Mouse (Mus musculus): ENCODE data around the gene Grin3b. TPM values are rescaled to one million over a fixed set of nuclear protein-coding genes. Genes with fewer than 3 reads are reported as not detected.

Grin3b gene
- polyA plus RNA-seq, 1 experiment from 2014 or later, result 0.23 TPM

GRCm38 (mm10) chr10:79997034-79997760, 26.7 kb downstream of the Grin3b start:
- ATAC-seq (ENCODE audit: low FRiP score), result peak; percentile 83
- peak overlapping the region; percentile 76 for H3K4me2 ChIP-seq (replicated peaks)
- H3K36me3 ChIP-seq, result no peaks in the 10 kb centered on the region
- H3K4me1 ChIP-seq, result peaks cover 12% of the 10 kb centered on the region
- peak overlapping the region; percentile 75 for H3K27ac ChIP-seq
- under 1% methylated on average over 35 of the region's 35 CpGs for WGBS
- H3K4me3 ChIP-seq, result peak overlapping the region; percentile 47
- peaks cover 23% of the 10 kb centered on the region for H3K27me3 ChIP-seq
- no peaks in the 10 kb centered on the region for H3K9me3 ChIP-seq (replicated peaks)
- H3K9ac ChIP-seq, result peak overlapping the region; percentile 55

GRCm38 (mm10) chr10:79997819-79998218, 27.3 kb downstream of the Grin3b start:
- Histone ChIP-seq H3K4me2 (replicated peaks) (peak overlapping the region; percentile 76), H3K27ac (peak overlapping the region; percentile 55; the same call in 1 of the 2 replicates), H3K4me1 (peaks cover 13% of the 10 kb centered on the region), H3K27me3 (peaks cover 29% of the 10 kb centered on the region), H3K9me3 (replicated peaks) (no peaks in the 10 kb centered on the region), H3K36me3 (no peaks in the 10 kb centered on the region), H3K9ac (peak overlapping the region; percentile 55), H3K4me3 (peak overlapping the region; percentile 47)
- WGBS, result 11% methylated on average over 15 of the region's 15 CpGs
- ATAC-seq (ENCODE audit: low FRiP score), result peak; percentile 38

GRCm38 (mm10) chr10:80001945-80002344, 31.4 kb downstream of the Grin3b start:
- ATAC-seq (ENCODE audit: low FRiP score), result no peak
- no peaks in the 10 kb centered on the region for H3K36me3 ChIP-seq
- H3K4me2 ChIP-seq (replicated peaks), result no peak overlapping the region
- H3K4me1 ChIP-seq, result peaks cover 16% of the 10 kb centered on the region
- no peak overlapping the region for H3K9ac ChIP-seq
- H3K27ac ChIP-seq, result no peak overlapping the region
- WGBS, result 78% methylated on average over 9 of the region's 9 CpGs
- no peaks in the 10 kb centered on the region for H3K9me3 ChIP-seq (replicated peaks)
- H3K4me3 ChIP-seq, result no peak overlapping the region
- H3K27me3 ChIP-seq, result peaks cover 46% of the 10 kb centered on the region

DNA sequence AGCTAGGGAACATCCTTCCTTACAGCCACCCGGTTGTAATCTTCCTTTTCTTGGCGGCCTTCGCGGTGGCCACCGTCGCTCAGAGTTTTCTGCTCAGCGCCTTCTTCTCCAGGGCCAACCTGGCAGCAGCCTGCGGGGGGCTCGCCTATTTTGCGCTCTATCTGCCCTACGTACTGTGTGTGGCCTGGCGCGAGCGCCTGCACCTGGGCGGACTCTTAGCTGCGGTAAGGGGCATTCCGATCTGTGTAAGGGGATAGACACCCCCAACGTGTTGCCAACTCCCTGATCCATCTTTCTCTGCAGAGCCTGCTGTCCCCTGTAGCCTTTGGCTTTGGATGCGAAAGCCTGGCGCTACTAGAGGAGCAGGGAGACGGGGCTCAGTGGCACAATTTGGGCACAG, 32.3 kb downstream of the Grin3b start:
- Histone ChIP-seq H3K36me3 (no peaks in the 10 kb centered on the region), H3K4me1 (peaks cover 13% of the 10 kb centered on the region), H3K4me3 (no peak overlapping the region), H3K27ac (no peak overlapping the region), H3K4me2 (replicated peaks) (no peak overlapping the region), H3K9me3 (replicated peaks) (no peaks in the 10 kb centered on the region), H3K9ac (0 out of 2 replicates have a peak overlapping the region, but pooled peaks have one; percentile 35), H3K27me3 (peaks cover 46% of the 10 kb centered on the region)
- no peak for ATAC-seq (ENCODE audit: low FRiP score)
- 14% methylated on average over 21 of the region's 21 CpGs for WGBS

DNA sequence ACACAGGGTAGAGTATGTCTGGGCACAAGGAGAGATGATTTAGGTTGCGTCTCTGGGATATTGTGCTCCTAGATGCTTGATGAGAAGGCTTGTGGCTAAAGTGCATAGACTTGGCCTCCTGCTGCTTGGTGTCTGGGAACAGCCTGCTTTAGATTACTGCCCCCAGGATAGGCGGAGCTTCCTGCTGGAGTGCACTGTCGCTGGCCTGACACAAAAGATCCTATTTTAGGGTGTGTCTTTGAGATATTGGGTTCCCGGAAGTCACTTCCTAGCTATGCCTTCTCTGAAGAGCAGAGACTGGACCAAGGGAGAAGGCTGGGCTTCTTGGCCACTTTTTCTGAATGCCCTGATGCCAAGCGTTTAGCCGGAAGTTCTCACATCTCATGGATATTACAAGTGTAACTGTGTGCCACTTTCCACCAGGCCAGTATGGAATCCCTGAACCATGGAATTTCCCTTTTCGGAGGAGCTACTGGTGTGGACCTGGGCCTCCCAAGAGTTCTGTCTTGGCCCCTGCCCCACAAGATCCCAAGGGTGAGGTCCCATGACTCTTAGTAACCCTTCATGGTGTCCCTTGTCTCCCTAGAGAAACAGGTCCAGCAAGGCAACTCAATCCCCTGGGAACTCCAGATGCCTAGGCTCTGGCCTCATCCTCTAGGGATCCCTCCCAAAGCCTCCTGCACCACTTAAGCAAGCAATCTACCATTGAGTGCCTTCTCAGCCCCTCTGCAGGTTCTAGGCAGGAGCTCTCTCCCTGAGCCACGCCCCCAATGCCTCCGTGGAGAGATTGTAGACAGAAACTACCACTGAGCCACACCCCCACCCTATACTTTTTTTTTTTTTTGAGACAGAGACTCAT, 33.1 kb downstream of the Grin3b start:
- Histone ChIP-seq H3K9me3 (replicated peaks) (no peaks in the 10 kb centered on the region), H3K4me3 (no peak overlapping the region), H3K9ac (no peak overlapping the region), H3K4me2 (replicated peaks) (no peak overlapping the region), H3K4me1 (peaks cover 7% of the 10 kb centered on the region), H3K27ac (no peak overlapping the region), H3K27me3 (peaks cover 40% of the 10 kb centered on the region), H3K36me3 (no peaks in the 10 kb centered on the region)
- WGBS, result 57% methylated on average over 9 of the region's 9 CpGs
- ATAC-seq (ENCODE audit: low FRiP score), result no peak

DNA sequence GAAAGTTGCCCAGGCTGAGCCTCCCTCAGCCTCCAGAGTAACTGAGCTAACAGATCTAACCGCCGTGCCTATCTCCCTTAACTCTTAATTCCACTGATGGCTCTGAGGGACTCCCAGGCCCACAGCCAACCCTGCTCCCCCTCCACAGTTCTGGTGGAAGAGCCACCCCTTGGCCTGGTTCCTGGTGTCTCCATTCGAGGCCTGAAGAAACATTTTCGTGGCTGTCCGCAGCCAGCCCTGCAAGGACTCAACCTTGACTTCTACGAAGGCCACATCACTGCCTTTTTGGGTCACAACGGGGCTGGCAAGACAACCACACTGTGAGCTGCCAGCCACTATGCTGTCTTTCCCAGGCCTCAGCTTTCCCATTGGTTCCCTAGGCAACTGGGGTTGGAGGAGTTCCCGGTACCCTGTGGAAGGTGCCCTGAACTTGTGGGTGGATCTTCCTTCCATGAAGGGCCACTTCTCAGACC, 33.8 kb downstream of the Grin3b start:
- no peak overlapping the region for H3K27ac ChIP-seq
- H3K9ac ChIP-seq, result no peak overlapping the region
- no peak for ATAC-seq (ENCODE audit: low FRiP score)
- peaks cover 36% of the 10 kb centered on the region for H3K27me3 ChIP-seq
- H3K4me1 ChIP-seq, result peaks cover 7% of the 10 kb centered on the region
- no peaks in the 10 kb centered on the region for H3K9me3 ChIP-seq (replicated peaks)
- peaks cover 6% of the 10 kb centered on the region; the same call in 1 of the 2 replicates for H3K36me3 ChIP-seq
- no peak overlapping the region for H3K4me3 ChIP-seq
- 90% methylated on average over 8 of the region's 8 CpGs for WGBS
- no peak overlapping the region for H3K4me2 ChIP-seq (replicated peaks)

GRCm38 (mm10) chr10:80011740-80012139, 41.2 kb downstream of the Grin3b start:
- 88% methylated on average over 6 of the region's 6 CpGs for WGBS
- Histone ChIP-seq H3K4me3 (no peak overlapping the region), H3K27ac (no peak overlapping the region), H3K4me1 (no peaks in the 10 kb centered on the region), H3K9ac (no peak overlapping the region), H3K9me3 (replicated peaks) (peaks cover 24% of the 10 kb centered on the region), H3K27me3 (peaks cover 59% of the 10 kb centered on the region), H3K4me2 (replicated peaks) (no peak overlapping the region), H3K36me3 (peaks cover 32% of the 10 kb centered on the region)
- ATAC-seq (ENCODE audit: low FRiP score), result no peak

- Histone ChIP-seq H3K27me3 (peaks cover 68% of the 10 kb centered on the region), H3K9me3 (replicated peaks) (peaks cover 24% of the 10 kb centered on the region), H3K27ac (no peak overlapping the region), H3K4me2 (replicated peaks) (no peak overlapping the region), H3K4me3 (no peak overlapping the region), H3K36me3 (peaks cover 32% of the 10 kb centered on the region), H3K4me1 (no peaks in the 10 kb centered on the region), H3K9ac (no peak overlapping the region)
- WGBS, result 27% methylated on average over 25 of the region's 25 CpGs
- no peak for ATAC-seq (ENCODE audit: low FRiP score)
Measured at GRCm38 (mm10) chr10:80013609-80014008, 43.1 kb downstream of the Grin3b start.

- H3K9ac ChIP-seq, result no peak overlapping the region
Measured at GRCm38 (mm10) chr10:80014484-80015290, 44.2 kb downstream of the Grin3b start.

DNA sequence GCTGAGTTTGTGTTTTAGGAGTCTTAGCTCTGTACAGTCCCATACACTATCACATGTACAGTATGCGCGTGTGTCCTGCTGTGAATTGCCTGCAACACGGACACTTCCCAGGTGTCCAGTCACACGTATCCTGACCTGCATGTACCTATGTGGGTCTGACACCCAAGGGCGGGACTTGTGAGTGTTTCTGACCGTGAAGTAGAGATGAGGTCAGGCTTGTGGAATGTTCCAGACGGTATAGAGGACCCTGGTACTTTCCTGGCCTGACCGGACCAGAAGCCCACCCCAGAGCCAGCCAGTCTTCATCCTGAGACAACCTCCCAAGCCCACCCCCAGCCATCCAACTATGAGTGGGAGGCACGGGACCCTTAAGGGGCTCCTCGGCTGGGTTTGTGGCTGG, 45.1 kb downstream of the Grin3b start:
- Histone ChIP-seq H3K4me3 (no peak overlapping the region), H3K4me2 (replicated peaks) (no peak overlapping the region), H3K9ac (no peak overlapping the region), H3K27me3 (peaks cover 88% of the 10 kb centered on the region), H3K36me3 (peaks cover 16% of the 10 kb centered on the region), H3K9me3 (replicated peaks) (peaks cover 14% of the 10 kb centered on the region), H3K27ac (no peak overlapping the region), H3K4me1 (peaks cover 10% of the 10 kb centered on the region)
- WGBS, result 82% methylated on average over 10 of the region's 10 CpGs
- ATAC-seq (ENCODE audit: low FRiP score), result no peak

More at GRCm38 (mm10) chr10:80014484-80015290, 44.2 kb downstream of the Grin3b start:
- H3K36me3 ChIP-seq, result peaks cover 24% of the 10 kb centered on the region
- WGBS, result 23% methylated on average over 28 of the region's 28 CpGs
- no peak overlapping the region for H3K4me3 ChIP-seq
- H3K27ac ChIP-seq, result no peak overlapping the region
- H3K4me1 ChIP-seq, result peaks cover 5% of the 10 kb centered on the region
- H3K9me3 ChIP-seq (replicated peaks), result peaks cover 22% of the 10 kb centered on the region
- ATAC-seq (ENCODE audit: low FRiP score), result no peak
- H3K4me2 ChIP-seq (replicated peaks), result no peak overlapping the region
- H3K27me3 ChIP-seq, result peaks cover 79% of the 10 kb centered on the region

DNA sequence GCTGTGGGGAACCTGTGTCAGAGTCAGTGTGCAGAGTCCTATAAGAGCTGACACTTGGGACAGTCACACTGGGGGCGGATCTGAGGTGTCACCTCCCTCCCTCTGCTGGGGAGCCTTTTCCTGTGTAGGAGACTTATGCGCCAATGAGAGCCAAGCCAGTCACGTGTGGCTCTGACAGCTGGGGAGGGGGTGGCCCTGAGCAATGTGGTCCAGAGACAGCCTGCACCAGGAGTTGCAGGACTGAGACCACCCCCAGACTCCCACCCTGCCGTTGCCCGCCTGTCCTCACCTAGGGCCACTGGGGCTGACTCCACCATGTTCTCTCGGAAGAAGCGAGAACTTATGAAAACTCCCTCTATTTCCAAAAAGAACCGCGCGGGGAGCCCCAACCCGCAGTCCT, 46.0 kb downstream of the Grin3b start, which contains the start of gene Arhgap45:
TSS of gene Arhgap45 (plus strand) at position 143 of the 400 bp plus-strand sequence.
- Histone ChIP-seq H3K27ac (no peak within 1 kb of the TSS), H3K27me3 (peaks cover 83% of the 10 kb centered on the region), H3K4me2 (replicated peaks) (no peak within 1 kb of the TSS), H3K4me1 (peaks cover 10% of the 10 kb centered on the region), H3K36me3 (peaks cover 6% of the 10 kb centered on the region), H3K9ac (no peak within 1 kb of the TSS), H3K4me3 (no peak within 1 kb of the TSS), H3K9me3 (replicated peaks) (0 out of 2 replicates have a peak, but pooled peaks cover 6% of the 10 kb centered on the region)
- 70% methylated on average over 11 of the region's 11 CpGs for WGBS
- ATAC-seq (ENCODE audit: low FRiP score), result no peak
